15 mouse cellular contexts compared by ENCODE assay signal in the genomic region with DNA sequence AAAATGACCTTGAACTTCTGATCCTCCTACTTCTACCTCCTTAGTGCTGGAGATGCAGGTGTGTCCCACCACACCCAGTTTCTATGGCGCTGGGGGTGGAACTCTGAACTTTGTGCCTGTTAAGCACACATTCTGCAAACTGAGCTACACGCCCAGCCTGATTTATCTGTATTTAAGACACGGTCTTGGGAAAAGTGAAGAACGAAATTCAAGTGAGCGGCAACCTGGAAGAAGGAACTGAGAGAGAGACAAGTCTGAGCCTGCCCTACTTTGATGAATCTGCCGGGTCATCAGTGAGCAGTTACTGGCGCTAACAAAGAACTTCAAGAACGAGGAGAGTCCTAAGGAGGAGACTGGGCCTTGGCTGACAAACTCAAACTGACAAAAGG. TPM values are rescaled to one million over a fixed set of nuclear protein-coding genes. Genes with fewer than 3 reads are reported as not detected.
DNase-seq lines count a peak whose midpoint lies in the region; ATAC-seq lines count a peak whose summit lies in the region.
"Had no signal": no experiment of that assay in that cellular context is flagged by ENCODE, and none has a peak within 500 bp of the region (broad histone marks: within the 10 kb centered on the region; RNA-seq: fewer than 3 reads in every experiment).

No protein-coding gene starts in this region.

- no peaks in the 10 kb centered on the region for H3K27me3 ChIP-seq in stomach, embryonic 16.5 days (ENCODE audit: control insufficient read depth, insufficient read depth, low read length)

- peak overlapping the region; percentile 92 for H3K27ac ChIP-seq in stomach, embryonic 16.5 days (ENCODE audit: low read length)

- no peaks in the 10 kb centered on the region for H3K36me3 ChIP-seq in stomach, embryonic 16.5 days (ENCODE audit: control insufficient read depth, insufficient read depth, low read length)

- H3K4me1 ChIP-seq in stomach, embryonic 16.5 days (ENCODE audit: control insufficient read depth, insufficient read depth, low read length), result no peaks in the 10 kb centered on the region

- H3K9ac ChIP-seq in stomach, embryonic 16.5 days (ENCODE audit: low read length), result no peak overlapping the region

- WGBS in stomach, embryonic 16.5 days, result 56% methylated on average over 8 of the region's 8 CpGs

- peak overlapping the region; percentile 27; the same call in 1 of the 2 replicates for H3K4me2 ChIP-seq in stomach, embryonic 16.5 days (ENCODE audit: low read depth, low read length)

- no peaks in the 10 kb centered on the region for H3K9me3 ChIP-seq in stomach, embryonic 16.5 days (replicated peaks; ENCODE audit: control insufficient read depth, low read length)

- DNase-seq in spleen, postnatal 36 days (ENCODE audit: low spot score in 2 of 2), result peak; percentile 26 to 49
- DNase-seq in spleen, adult 18-20 months, result no peak
- DNase-seq in c-Kit-positive CD71-positive TER-119-negative erythroid progenitor cells, embryonic 14.5 days (ENCODE audit: low read depth), result peak; percentile 63
- peak; percentile 84 for DNase-seq in liver
- DNase-seq in thymus, postnatal 4 days, result no peak
- no peak for DNase-seq in layer of hippocampus, postnatal 25 days (ENCODE audit: extremely low spot score in 1 of 2, low spot score in 1 of 2)
- DNase-seq in kidney, adult 18-20 months, result no peak
- DNase-seq: adrenal gland, postnatal 14 days; cerebellum, adult 9-10 months; heart, postnatal 4 days; layer of hippocampus, postnatal 36 days had no signal

- no peak overlapping the region for H3K4me3 ChIP-seq in stomach, embryonic 16.5 days (replicated peaks; ENCODE audit: low read length)

- ATAC-seq in stomach, embryonic 16.5 days (ENCODE audit: insufficient read depth, low FRiP score), result peak; percentile 69

RNA-seq across cellular contexts. Expression of gene Gstp2, which starts 1.0 kb away (rescaled TPM):
- 24.2 and 28.7 TPM in 2 replicates for polyA plus RNA-seq in stomach, embryonic 16.5 days (2015; fragmentation: Nextera tagmentation; extraction: Ambion mirVana)
- 10 to 100 TPM; 35.5 to 41.9 TPM for total RNA-seq in layer of hippocampus, postnatal 25 days (2021)

RNA-seq across cellular contexts. Expression of gene Gstp1, which starts 9.1 kb away (rescaled TPM):
- polyA plus RNA-seq in stomach, embryonic 16.5 days (2015; fragmentation: Nextera tagmentation; extraction: Ambion mirVana), result 793 and 833 TPM in 2 replicates
- total RNA-seq in layer of hippocampus, postnatal 25 days (2021), result 100 to 1,000 TPM; 343 to 385 TPM

RNA-seq across cellular contexts. Expression of gene Gstp3, which starts 12.5 kb away (rescaled TPM):
- polyA plus RNA-seq in stomach, embryonic 16.5 days (2015; fragmentation: Nextera tagmentation; extraction: Ambion mirVana), result 5.3 and 6.1 TPM in 2 replicates
- total RNA-seq in layer of hippocampus, postnatal 25 days (2021), result not detected
- total RNA-seq: gastrocnemius, postnatal 14 days; heart, postnatal 4 days; layer of hippocampus, postnatal 36 days had no signal

RNA-seq across cellular contexts. Expression of gene Ndufv1, which starts 34.3 kb away (rescaled TPM):
- 222 and 223 TPM in 2 replicates for polyA plus RNA-seq in stomach, embryonic 16.5 days (2015; fragmentation: Nextera tagmentation; extraction: Ambion mirVana)
- total RNA-seq in layer of hippocampus, postnatal 25 days (2021), result 100 to 1,000 TPM; 222 to 263 TPM

RNA-seq across cellular contexts. Expression of gene Cabp2, which starts 34.5 kb away (rescaled TPM):
- polyA plus RNA-seq in stomach, embryonic 16.5 days (2015; fragmentation: Nextera tagmentation; extraction: Ambion mirVana), result 2.9 and 4.2 TPM in 2 replicates
- total RNA-seq in layer of hippocampus, postnatal 25 days (2021), result not detected
- total RNA-seq: adrenal gland, postnatal 14 days; gastrocnemius, postnatal 14 days; heart, postnatal 4 days; layer of hippocampus, postnatal 36 days had no signal
- polyA plus RNA-seq: kidney, embryonic 14.5 days; lung, embryonic 16.5 days had no signal

Comparison
In these comparisons a context has a peak if more than half of its experiments do, and no peak if none do; other contexts are left out.
1. DNase-seq: peak in spleen, postnatal 36 days (2 of 2), c-Kit-positive CD71-positive TER-119-negative erythroid progenitor cells, embryonic 14.5 days (single experiment) and liver (single experiment); none in spleen, adult 18-20 months (0 of 2), thymus, postnatal 4 days (single experiment), layer of hippocampus, postnatal 25 days (0 of 2) and kidney, adult 18-20 months (single experiment).